Mouse (Mus musculus) heart, embryonic 11.5 days (tissue): ENCODE results near the gene Hopx. TPM values are rescaled to one million over a fixed set of nuclear protein-coding genes. Genes with fewer than 3 reads are reported as not detected.

ENCODE experiments used
- ATAC-seq: fragments of 200-750 bp; cut with Nextera tagmentation; replicated peaks from 2 replicates; pipeline ENCODE4 v1.8.0; 2017; ENCODE audit warnings: moderate library complexity; ENCODE audit not compliant: insufficient number of reproducible peaks, low FRiP score, low TSS enrichment
- H3K27ac ChIP-seq: fragments of 300-500 bp; sonication (generic); 2 replicates; pipeline ENCODE4 v1.5.1; 2014; ENCODE audit warnings: mild to moderate bottlenecking, low read depth, low read length
- H3K27me3 ChIP-seq: fragments of 300-500 bp; sonication (generic); 2 replicates; pipeline ENCODE4 v1.6.1; 2014; ENCODE audit warnings: mild to moderate bottlenecking, low read length, mixed read lengths; ENCODE audit not compliant: control insufficient read depth, insufficient read depth
- H3K36me3 ChIP-seq: fragments of 300-500 bp; sonication (generic); 2 replicates; pipeline ENCODE4 v1.6.1; 2014; ENCODE audit warnings: mild to moderate bottlenecking, low read length, moderate library complexity, mixed read lengths; ENCODE audit not compliant: control insufficient read depth, insufficient read depth
- H3K4me1 ChIP-seq: fragments of 300-500 bp; sonication (generic); 2 replicates; pipeline ENCODE4 v1.6.1; 2014; ENCODE audit warnings: low read length; ENCODE audit not compliant: control insufficient read depth, insufficient read depth
- H3K4me2 ChIP-seq: fragments of 300-500 bp; sonication (generic); 2 replicates; pipeline ENCODE4 v1.6.1; 2014; ENCODE audit warnings: mild to moderate bottlenecking, moderate library complexity
- H3K4me3 ChIP-seq: fragments of 300-500 bp; sonication (generic); 2 replicates; pipeline ENCODE4 v1.5.1; 2014; ENCODE audit warnings: low read depth, low read length
- H3K9ac ChIP-seq: fragments of 300-500 bp; sonication (generic); 2 replicates; pipeline ENCODE4 v1.6.1; 2014; ENCODE audit warnings: mild to moderate bottlenecking, low read depth, low read length, moderate library complexity
- H3K9me3 ChIP-seq: fragments of 300-500 bp; sonication (generic); replicated peaks from 2 replicates; pipeline ENCODE4 v1.6.1; 2016; ENCODE audit warnings: low read length; ENCODE audit not compliant: control insufficient read depth
- WGBS: fragments of 180-500 bp; shearing (Covaris S2); extraction: QIAGEN DNeasy Blood & Tissue Kit; methylation state at CpG from one replicate; pipeline ENCODE4 v1.1.7; 2014; ENCODE audit not compliant: insufficient replicate concordance; 5-methylcytosine and 5-hydroxymethylcytosine counted together
- polyA plus RNA-seq: library from polyadenylated mRNA; unstranded; fragments of >200 nt; fragmentation: Nextera tagmentation; extraction: Ambion mirVana; gene quantifications from 2 replicates; pipeline ENCODE4 v1.2.1, GENCODE M21; 2014

The Hopx gene
- polyA plus RNA-seq, 1 experiment from 2014 or later: 19.7 TPM

- peak overlapping the region; percentile 32 for H3K4me2 ChIP-seq
- 59% methylated on average over 5 of the region's 5 CpGs for WGBS
- no peak overlapping the region for H3K27ac ChIP-seq
Observed at GRCm38 (mm10) chr5:77092531-77092930, 22.4 kb downstream of the Hopx start.

DNA sequence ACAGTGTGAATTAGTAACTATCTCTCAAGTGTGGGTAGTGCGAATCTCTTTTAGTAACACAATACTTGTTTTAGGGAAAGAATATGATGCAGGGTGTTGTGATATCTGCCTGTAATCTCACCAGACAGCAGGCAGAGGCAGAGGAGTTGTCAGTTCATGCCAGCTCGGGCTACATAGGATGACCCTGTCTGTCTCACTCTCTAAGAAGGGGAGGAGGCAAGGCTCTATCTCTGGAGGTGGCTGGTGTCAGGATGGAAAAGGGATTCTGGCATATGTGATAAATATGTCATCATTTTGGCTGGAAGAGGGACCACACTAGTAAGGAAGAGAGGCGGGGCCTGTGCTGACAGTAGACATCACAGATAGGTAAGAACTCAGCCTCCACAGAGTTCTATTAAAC lies 23.0 kb downstream of the Hopx start:
- H3K27me3 ChIP-seq: 0 out of 2 replicates have a peak, but pooled peaks cover 4% of the 10 kb centered on the region
- no peaks in the 10 kb centered on the region for H3K9me3 ChIP-seq
- no peak overlapping the region for H3K4me3 ChIP-seq
- H3K27ac ChIP-seq: no peak overlapping the region
- H3K9ac ChIP-seq: no peak overlapping the region
- H3K36me3 ChIP-seq: no peaks in the 10 kb centered on the region
- H3K4me1 ChIP-seq: peaks cover 25% of the 10 kb centered on the region
- 54% methylated on average over 3 of the region's 3 CpGs for WGBS
- no peak overlapping the region for H3K4me2 ChIP-seq
- no peak for ATAC-seq

More at GRCm38 (mm10) chr5:77092531-77092930, 22.4 kb downstream of the Hopx start:
- H3K9ac ChIP-seq: no peak overlapping the region
- 0 out of 2 replicates have a peak, but pooled peaks cover 4% of the 10 kb centered on the region for H3K27me3 ChIP-seq
- no peak for ATAC-seq
- no peaks in the 10 kb centered on the region for H3K9me3 ChIP-seq
- H3K4me1 ChIP-seq: peaks cover 30% of the 10 kb centered on the region
- no peaks in the 10 kb centered on the region for H3K36me3 ChIP-seq
- H3K4me3 ChIP-seq: no peak overlapping the region

GRCm38 (mm10) chr5:77090521-77091096 lies 24.3 kb downstream of the Hopx start:
- peaks cover 17% of the 10 kb centered on the region for H3K4me1 ChIP-seq
- 63% methylated on average over 5 of the region's 5 CpGs for WGBS
- H3K27ac ChIP-seq: 0 out of 2 replicates have a peak overlapping the region, but pooled peaks have one; percentile 10

DNA sequence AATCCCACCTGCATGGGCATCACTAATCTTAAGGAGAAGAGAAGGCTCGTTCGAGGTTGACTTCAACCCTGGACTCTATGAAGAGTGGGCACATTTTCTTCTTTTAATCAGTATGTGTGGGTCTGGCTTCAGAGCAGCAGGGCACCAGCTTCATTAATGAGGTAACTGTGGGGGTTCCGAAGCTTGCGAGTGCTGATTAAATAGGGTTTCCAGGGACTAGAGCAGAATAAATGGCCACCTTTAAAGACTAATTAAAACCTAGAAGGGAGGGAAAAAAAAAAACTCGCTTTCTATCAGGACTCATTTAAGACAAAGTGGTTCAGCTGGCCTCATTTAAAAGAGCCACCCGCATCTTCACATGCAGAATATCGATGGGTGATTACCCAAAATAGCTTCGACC lies 25.0 kb downstream of the Hopx start:
- Histone ChIP-seq H3K27me3 (no peaks in the 10 kb centered on the region), H3K9ac (no peak overlapping the region), H3K4me1 (peaks cover 15% of the 10 kb centered on the region), H3K36me3 (peaks cover 2% of the 10 kb centered on the region; the same call in 1 of the 2 replicates), H3K4me3 (no peak overlapping the region), H3K9me3 (no peaks in the 10 kb centered on the region), H3K27ac (no peak overlapping the region), H3K4me2 (no peak overlapping the region)
- no peak for ATAC-seq
- WGBS: 80% methylated on average over 8 of the region's 8 CpGs

More at GRCm38 (mm10) chr5:77090521-77091096, 24.3 kb downstream of the Hopx start:
- ATAC-seq: no peak
- Histone ChIP-seq H3K36me3 (peaks cover 2% of the 10 kb centered on the region; the same call in 1 of the 2 replicates), H3K9me3 (no peaks in the 10 kb centered on the region), H3K27me3 (no peaks in the 10 kb centered on the region), H3K9ac (no peak overlapping the region), H3K4me3 (no peak overlapping the region), H3K4me2 (no peak overlapping the region)

DNA sequence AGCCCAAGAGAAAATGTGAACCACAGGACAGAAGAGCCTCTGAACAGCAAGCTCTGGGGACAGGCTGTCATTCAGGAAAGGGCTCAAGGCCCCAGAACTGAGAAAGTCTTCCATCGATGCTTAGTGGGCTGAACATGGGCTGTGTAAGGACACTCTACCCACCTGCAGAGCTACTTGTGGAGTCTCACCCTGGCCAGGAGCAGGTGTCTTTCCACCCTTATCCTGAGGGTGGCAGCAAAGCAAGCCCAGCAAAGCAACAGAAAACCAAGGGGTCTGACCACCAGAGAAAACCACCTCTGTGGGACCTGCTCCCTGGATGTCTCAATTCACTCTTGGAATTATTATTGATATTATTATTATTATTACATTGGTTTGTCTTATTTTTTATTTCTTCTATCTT lies 25.6 kb downstream of the Hopx start:
- Histone ChIP-seq H3K36me3 (peaks cover 2% of the 10 kb centered on the region; the same call in 1 of the 2 replicates), H3K4me2 (no peak overlapping the region), H3K4me1 (peaks cover 15% of the 10 kb centered on the region), H3K4me3 (no peak overlapping the region), H3K9ac (no peak overlapping the region), H3K9me3 (no peaks in the 10 kb centered on the region), H3K27me3 (no peaks in the 10 kb centered on the region), H3K27ac (no peak overlapping the region)
- no peak for ATAC-seq
- 14% methylated on average over 1 of the region's 1 CpGs for WGBS

GRCm38 (mm10) chr5:77087122-77087521 lies 27.8 kb downstream of the Hopx start:
- ATAC-seq: no peak
- 76% methylated on average over 3 of the region's 3 CpGs for WGBS
- no peak overlapping the region for H3K4me3 ChIP-seq
- H3K9ac ChIP-seq: no peak overlapping the region
- no peaks in the 10 kb centered on the region for H3K9me3 ChIP-seq
- no peak overlapping the region for H3K4me2 ChIP-seq
- peaks cover 2% of the 10 kb centered on the region; the same call in 1 of the 2 replicates for H3K36me3 ChIP-seq
- H3K27ac ChIP-seq: no peak overlapping the region
- H3K4me1 ChIP-seq: peaks cover 8% of the 10 kb centered on the region; the same call in 1 of the 2 replicates
- H3K27me3 ChIP-seq: no peaks in the 10 kb centered on the region

DNA sequence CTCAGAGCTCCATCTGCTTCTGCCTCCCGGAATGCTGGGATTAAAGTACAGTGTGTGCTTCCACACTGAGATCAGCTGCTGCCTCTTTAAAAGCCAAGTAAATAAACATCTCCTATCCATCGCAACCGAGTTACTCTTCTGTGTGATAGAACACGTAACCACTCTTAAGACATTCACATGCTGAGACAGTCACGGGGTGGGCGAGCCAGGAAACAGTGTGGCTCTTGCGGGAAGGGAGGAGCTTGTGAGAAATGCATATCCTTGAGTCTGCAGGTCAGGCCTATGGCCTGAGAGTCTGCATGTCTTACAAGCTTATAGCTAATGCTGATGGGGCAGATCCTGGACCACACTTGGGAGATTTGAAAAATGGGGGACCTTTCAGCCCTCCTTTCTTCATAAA lies 28.4 kb downstream of the Hopx start:
- ATAC-seq: no peak
- H3K4me1 ChIP-seq: peaks cover 8% of the 10 kb centered on the region; the same call in 1 of the 2 replicates
- H3K4me3 ChIP-seq: no peak overlapping the region
- H3K4me2 ChIP-seq: no peak overlapping the region
- no peak overlapping the region for H3K27ac ChIP-seq
- 85% methylated on average over 7 of the region's 7 CpGs for WGBS
- peaks cover 2% of the 10 kb centered on the region; the same call in 1 of the 2 replicates for H3K36me3 ChIP-seq
- H3K9ac ChIP-seq: no peak overlapping the region
- no peaks in the 10 kb centered on the region for H3K9me3 ChIP-seq
- no peaks in the 10 kb centered on the region for H3K27me3 ChIP-seq

GRCm38 (mm10) chr5:77085753-77086450 lies 29.0 kb downstream of the Hopx start:
- Histone ChIP-seq H3K4me2 (no peak overlapping the region), H3K27ac (no peak overlapping the region; the same call in 1 of the 2 replicates)
- WGBS: 79% methylated on average over 10 of the region's 10 CpGs

More at GRCm38 (mm10) chr5:77085753-77086450, 29.0 kb downstream of the Hopx start:
- no peak overlapping the region for H3K9ac ChIP-seq
- no peak for ATAC-seq
- H3K36me3 ChIP-seq: peaks cover 2% of the 10 kb centered on the region; the same call in 1 of the 2 replicates
- no peaks in the 10 kb centered on the region for H3K27me3 ChIP-seq
- H3K4me3 ChIP-seq: no peak overlapping the region
- 0 out of 2 replicates have a peak, but pooled peaks cover 7% of the 10 kb centered on the region for H3K4me1 ChIP-seq
- no peaks in the 10 kb centered on the region for H3K9me3 ChIP-seq
